Mouse (Mus musculus): Measurements from ENCODE around the gene Gm5475.

DNA sequence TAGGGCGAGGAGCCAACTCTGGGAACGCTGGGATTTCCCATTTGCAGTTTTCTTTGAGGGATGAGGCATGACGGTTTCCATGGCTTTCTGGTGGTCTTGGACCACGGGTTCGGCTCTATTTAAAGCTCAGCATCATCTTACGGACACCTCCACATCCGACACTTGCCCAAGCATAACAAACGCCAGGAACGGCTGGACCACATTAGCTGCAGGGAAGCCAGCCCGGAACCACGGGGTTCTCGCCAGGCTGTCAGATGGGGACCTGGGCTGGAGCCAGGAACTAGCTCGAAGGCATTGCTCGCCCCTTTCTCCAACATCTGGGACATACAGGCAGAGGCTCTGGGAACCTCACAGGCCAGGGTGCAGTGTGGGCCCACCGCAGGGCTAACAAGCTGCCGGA lies 29.3 kb downstream of the Gm5475 start:
- TF ChIP-seq CTCF (conservative IDR thresholded peaks at IDR 0.05; ENCODE audit: low read length) (no peak), POU5F1 (IDR thresholded peaks at IDR 0.05; ENCODE audit: borderline replicate concordance, low read length) (no peak), NANOG (IDR thresholded peaks at IDR 0.05; ENCODE audit: borderline replicate concordance, low read length) (no peak)

Measured in E14TG2a.4 (cell line).